Comparison of ENCODE assay signal across 8 mouse cellular contexts in the genomic region with DNA sequence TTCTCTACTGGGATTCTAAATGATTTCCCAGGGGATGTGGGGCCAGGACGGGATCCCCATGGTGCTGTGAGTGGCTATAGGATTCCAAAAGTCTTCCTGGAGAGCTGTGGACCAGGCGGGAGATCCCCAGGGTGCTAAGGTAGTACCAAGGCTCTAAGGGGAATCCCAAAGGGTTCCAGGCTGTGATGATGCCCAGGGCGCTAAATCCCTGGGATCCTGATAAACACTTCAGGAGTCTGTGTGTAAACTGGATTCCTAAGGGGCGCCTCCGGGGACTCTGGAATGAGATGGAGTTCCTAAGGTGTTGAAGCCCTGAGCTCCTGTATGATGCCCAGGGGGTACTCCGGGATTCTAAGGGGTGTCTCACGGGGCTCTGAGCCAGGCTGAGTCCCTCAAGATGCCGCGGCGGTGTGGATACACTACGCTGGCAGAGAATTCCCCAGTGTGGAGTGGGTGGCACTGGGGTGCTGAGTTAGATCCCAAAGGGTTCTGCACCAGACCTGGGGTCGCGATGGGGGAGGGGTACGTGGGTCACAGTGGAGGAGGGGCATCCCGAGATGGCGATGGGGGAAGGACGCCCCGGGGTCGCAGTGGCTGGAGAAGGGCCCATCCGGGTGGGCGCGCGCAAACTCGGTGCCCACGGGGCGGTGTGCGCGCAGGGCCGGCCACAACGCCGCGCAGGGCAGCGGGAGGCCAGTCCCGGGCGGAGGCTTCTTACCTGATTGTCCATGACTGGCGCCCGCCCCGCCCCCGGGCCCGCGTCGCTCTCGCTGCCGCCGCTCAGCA. TPM values are rescaled to one million over a fixed set of nuclear protein-coding genes. Genes with fewer than 3 reads are reported as not detected.
DNase-seq lines count a peak whose midpoint lies in the region; ATAC-seq lines count a peak whose summit lies in the region.

No protein-coding gene starts in this region.

- H3K4me3 ChIP-seq in neural tube, embryonic 11.5 days (ENCODE audit: low read depth, low read length), result peak overlapping the region; percentile 91
- peak overlapping the region; percentile 82 for H3K4me3 ChIP-seq in forebrain, embryonic 16.5 days (replicated peaks; ENCODE audit: low read length)
- H3K4me3 ChIP-seq in limb, embryonic 10.5 days, result peak overlapping the region; percentile 94
- H3K4me3 ChIP-seq in midbrain, embryonic 14.5 days (replicated peaks; ENCODE audit: low read depth, low read length), result peak overlapping the region; percentile 94

- ATAC-seq in neural tube, embryonic 11.5 days (ENCODE audit: insufficient read depth, low FRiP score, low TSS enrichment), result peak; percentile 58
- peak; percentile 13; the same call in 1 of the 2 replicates for ATAC-seq in common myeloid progenitor, adult 5-6 weeks (replicated peaks; ENCODE audit: low read depth, poor library complexity, severe bottlenecking)
- peak; percentile 19 for ATAC-seq in forebrain, embryonic 16.5 days
- peak; percentile 68 for ATAC-seq in midbrain, embryonic 14.5 days (ENCODE audit: low FRiP score, low TSS enrichment)

- no peaks in the 10 kb centered on the region for H3K9me3 ChIP-seq in neural tube, embryonic 11.5 days (ENCODE audit: control insufficient read depth, low read length)
- H3K9me3 ChIP-seq in forebrain, embryonic 16.5 days (ENCODE audit: control insufficient read depth, low read length), result no peaks in the 10 kb centered on the region
- H3K9me3 ChIP-seq in limb, embryonic 10.5 days (replicated peaks), result no peaks in the 10 kb centered on the region
- no peaks in the 10 kb centered on the region for H3K9me3 ChIP-seq in midbrain, embryonic 14.5 days (ENCODE audit: control insufficient read depth, low read length)

- WGBS in neural tube, embryonic 11.5 days, result 2% methylated on average over 33 of the region's 45 CpGs
- under 1% methylated on average over 35 of the region's 45 CpGs for WGBS in forebrain, embryonic 16.5 days
- WGBS in limb, embryonic 10.5 days, result 2% methylated on average over 45 of the region's 45 CpGs
- under 1% methylated on average over 44 of the region's 45 CpGs for WGBS in midbrain, embryonic 14.5 days

- H3K9ac ChIP-seq in neural tube, embryonic 11.5 days (ENCODE audit: low read length), result peak overlapping the region; percentile 94
- H3K9ac ChIP-seq in forebrain, embryonic 16.5 days (replicated peaks; ENCODE audit: low read depth, low read length), result peak overlapping the region; percentile 77
- H3K9ac ChIP-seq in midbrain, embryonic 14.5 days (replicated peaks; ENCODE audit: low read length), result peak overlapping the region; percentile 96

- peak overlapping the region; percentile 93 for H3K4me2 ChIP-seq in neural tube, embryonic 11.5 days (ENCODE audit: low read depth)
- peak overlapping the region; percentile 82 for H3K4me2 ChIP-seq in forebrain, embryonic 16.5 days (ENCODE audit: low read length)
- peak overlapping the region; percentile 92 for H3K4me2 ChIP-seq in midbrain, embryonic 14.5 days (ENCODE audit: low read length)

- peak overlapping the region; percentile 73 for H3K27ac ChIP-seq in neural tube, embryonic 11.5 days (ENCODE audit: low read depth, low read length)
- H3K27ac ChIP-seq in forebrain, embryonic 16.5 days (ENCODE audit: low read length), result peak overlapping the region; percentile 64; the same call in 1 of the 2 replicates
- peak overlapping the region; percentile 98 for H3K27ac ChIP-seq in limb, embryonic 10.5 days
- H3K27ac ChIP-seq in midbrain, embryonic 14.5 days (replicated peaks; ENCODE audit: low read depth, low read length), result peak overlapping the region; percentile 86

- peaks cover 14% of the 10 kb centered on the region for H3K4me1 ChIP-seq in neural tube, embryonic 11.5 days (ENCODE audit: control insufficient read depth, insufficient read depth, low read length)
- H3K4me1 ChIP-seq in forebrain, embryonic 16.5 days (replicated peaks; ENCODE audit: control insufficient read depth, insufficient read depth, low read length), result peaks cover 28% of the 10 kb centered on the region
- peaks cover 31% of the 10 kb centered on the region for H3K4me1 ChIP-seq in limb, embryonic 10.5 days
- peaks cover 24% of the 10 kb centered on the region for H3K4me1 ChIP-seq in midbrain, embryonic 14.5 days (ENCODE audit: control insufficient read depth, insufficient read depth, low read length)

- DNase-seq in neural tube, embryonic 11.5 days (ENCODE audit: low spot score), result peak; percentile 50
- DNase-seq in neural tube, embryonic 10.5 days (ENCODE audit: extremely low spot score, low spot score), result no peak
- peak; percentile 71 for DNase-seq in limb, embryonic 10.5 days (ENCODE audit: low spot score)
- DNase-seq in midbrain, embryonic 14.5 days, result peak; percentile 64
- DNase-seq in yolk sac, embryonic 10.5 days (ENCODE audit: low spot score), result no peak
- no peak for DNase-seq in cerebellum, adult 18-20 months

- H3K27me3 ChIP-seq in neural tube, embryonic 11.5 days (ENCODE audit: control insufficient read depth, insufficient read depth, low read length), result no peaks in the 10 kb centered on the region
- H3K27me3 ChIP-seq in forebrain, embryonic 16.5 days (replicated peaks; ENCODE audit: control insufficient read depth, insufficient read depth, low read length), result 0 out of 2 replicates have a peak, but pooled peaks cover 2% of the 10 kb centered on the region
- 0 out of 2 replicates have a peak, but pooled peaks cover 6% of the 10 kb centered on the region for H3K27me3 ChIP-seq in limb, embryonic 10.5 days (ENCODE audit: low read depth, poor library complexity, severe bottlenecking)
- H3K27me3 ChIP-seq in midbrain, embryonic 14.5 days (ENCODE audit: control insufficient read depth, insufficient read depth, low read length), result no peaks in the 10 kb centered on the region

- no peaks in the 10 kb centered on the region for H3K36me3 ChIP-seq in neural tube, embryonic 11.5 days (ENCODE audit: control insufficient read depth, insufficient read depth, low read length)
- H3K36me3 ChIP-seq in forebrain, embryonic 16.5 days (ENCODE audit: control insufficient read depth, insufficient read depth), result no peaks in the 10 kb centered on the region
- peaks cover 39% of the 10 kb centered on the region for H3K36me3 ChIP-seq in limb, embryonic 10.5 days
- H3K36me3 ChIP-seq in midbrain, embryonic 14.5 days (ENCODE audit: control insufficient read depth, insufficient read depth, low read length), result no peaks in the 10 kb centered on the region

RNA-seq across cellular contexts. Expression of a gene that starts 0.5 kb away (rescaled TPM):
- 31.2 and 36.4 TPM in 2 replicates for polyA plus RNA-seq in neural tube, embryonic 11.5 days (2014; fragmentation: Nextera tagmentation; extraction: Ambion mirVana)
- 22.4 and 23.7 TPM in 2 replicates for total RNA-seq in common myeloid progenitor, adult 5-6 weeks (2017)
- 86.1 and 86.7 TPM in 2 replicates for polyA plus RNA-seq in forebrain, embryonic 16.5 days (2015; fragmentation: Nextera tagmentation; extraction: Ambion mirVana)
- polyA plus RNA-seq in limb, embryonic 10.5 days (2016; fragmentation: Nextera tagmentation; extraction: Ambion mirVana), result 79.0 and 90.2 TPM in 2 replicates
- 64.3 and 66.3 TPM in 2 replicates for polyA plus RNA-seq in midbrain, embryonic 14.5 days (2014; fragmentation: Nextera tagmentation; extraction: Ambion mirVana)

RNA-seq across cellular contexts. Expression of a gene that starts 47.2 kb away (rescaled TPM):
- not detected in 2 replicates for polyA plus RNA-seq in neural tube, embryonic 11.5 days (2014; fragmentation: Nextera tagmentation; extraction: Ambion mirVana)
- total RNA-seq in common myeloid progenitor, adult 5-6 weeks (2017), result not detected in 2 replicates
- not detected in 2 replicates for polyA plus RNA-seq in forebrain, embryonic 16.5 days (2015; fragmentation: Nextera tagmentation; extraction: Ambion mirVana)
- not detected in 2 replicates for polyA plus RNA-seq in limb, embryonic 10.5 days (2016; fragmentation: Nextera tagmentation; extraction: Ambion mirVana)
- polyA plus RNA-seq in midbrain, embryonic 14.5 days (2014; fragmentation: Nextera tagmentation; extraction: Ambion mirVana), result not detected in 2 replicates

RNA-seq across cellular contexts. Expression of a gene that starts 55.4 kb away (rescaled TPM):
- polyA plus RNA-seq in neural tube, embryonic 11.5 days (2014; fragmentation: Nextera tagmentation; extraction: Ambion mirVana), result 142 and 156 TPM in 2 replicates
- 73.8 and 96.9 TPM in 2 replicates for total RNA-seq in common myeloid progenitor, adult 5-6 weeks (2017)
- polyA plus RNA-seq in forebrain, embryonic 16.5 days (2015; fragmentation: Nextera tagmentation; extraction: Ambion mirVana), result 153 and 178 TPM in 2 replicates
- polyA plus RNA-seq in limb, embryonic 10.5 days (2016; fragmentation: Nextera tagmentation; extraction: Ambion mirVana), result 189 and 200 TPM in 2 replicates
- polyA plus RNA-seq in midbrain, embryonic 14.5 days (2014; fragmentation: Nextera tagmentation; extraction: Ambion mirVana), result 172 and 201 TPM in 2 replicates

RNA-seq across cellular contexts. Expression of a gene that starts 59.5 kb away (rescaled TPM):
- 0.25 and 0.41 TPM in 2 replicates for polyA plus RNA-seq in neural tube, embryonic 11.5 days (2014; fragmentation: Nextera tagmentation; extraction: Ambion mirVana)
- total RNA-seq in common myeloid progenitor, adult 5-6 weeks (2017), result 0.05 TPM in 1 of 2 replicates, not detected in the other
- 0.50 and 0.65 TPM in 2 replicates for polyA plus RNA-seq in forebrain, embryonic 16.5 days (2015; fragmentation: Nextera tagmentation; extraction: Ambion mirVana)
- polyA plus RNA-seq in limb, embryonic 10.5 days (2016; fragmentation: Nextera tagmentation; extraction: Ambion mirVana), result 0.50 and 0.73 TPM in 2 replicates
- 0.18 and 0.36 TPM in 2 replicates for polyA plus RNA-seq in midbrain, embryonic 14.5 days (2014; fragmentation: Nextera tagmentation; extraction: Ambion mirVana)

Comparison
In these comparisons a context has a peak if more than half of its experiments do, and no peak if none do; other contexts are left out.
1. DNase-seq: peak in neural tube, embryonic 11.5 days (single experiment), limb, embryonic 10.5 days (single experiment) and midbrain, embryonic 14.5 days (single experiment); none in neural tube, embryonic 10.5 days (single experiment), yolk sac, embryonic 10.5 days (single experiment) and cerebellum, adult 18-20 months (0 of 2).
2. ATAC-seq: peak in every context shown above with its lines; median percentile 68 in midbrain, embryonic 14.5 days; 58 in neural tube, embryonic 11.5 days; 19 in forebrain, embryonic 16.5 days; 13 in common myeloid progenitor, adult 5-6 weeks.
3. Peak in every context shown above with its lines, with median percentiles within 50 percentile points of each other: H3K27ac ChIP-seq, H3K4me2 ChIP-seq, H3K4me3 ChIP-seq and H3K9ac ChIP-seq.